Mouse (Mus musculus): Measurements from ENCODE around the gene Zmynd8.

Zmynd8 gene

DNA sequence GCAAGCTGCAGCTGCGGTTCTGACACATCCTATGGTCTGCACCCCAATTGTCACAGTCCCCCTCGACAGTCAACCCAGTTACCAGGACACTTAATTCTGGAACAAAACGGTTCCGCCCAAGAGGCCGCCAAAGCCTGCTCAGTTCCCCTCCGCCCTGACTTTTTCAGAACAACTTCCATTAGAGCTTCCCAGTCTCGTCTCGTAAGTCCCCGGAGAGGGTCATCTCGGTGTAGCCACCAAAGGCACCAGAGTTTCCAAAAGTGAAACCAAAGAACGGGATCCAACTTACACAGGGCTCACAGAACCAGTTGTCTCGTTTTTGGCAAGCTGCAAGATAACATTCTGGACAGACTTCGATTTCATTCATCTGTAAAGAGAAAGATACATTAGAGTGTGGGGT, 64.2 kb downstream of the Zmynd8 start:
- in situ Hi-C loops (cut with MboI, MseI) = no loop called here

DNA sequence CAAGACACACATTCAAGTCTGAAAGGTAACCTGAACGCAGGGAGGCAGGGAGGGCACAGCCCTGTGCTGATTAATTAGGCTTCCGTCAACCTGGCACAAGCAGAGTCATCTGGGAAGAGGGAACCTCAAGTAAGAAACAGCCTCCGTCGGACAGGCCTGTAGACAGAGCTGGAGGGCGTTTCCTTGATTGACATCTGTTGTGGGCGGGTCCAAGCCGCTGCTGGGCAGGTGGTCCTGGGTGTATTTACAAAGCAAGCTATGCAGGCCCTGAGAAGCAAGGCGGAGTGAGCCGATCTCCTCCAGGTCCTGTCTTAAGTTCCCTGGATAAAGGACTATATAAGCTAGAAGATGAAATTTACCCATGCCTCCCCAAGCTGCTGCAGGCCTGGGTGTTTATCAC, 65.3 kb downstream of the Zmynd8 start:
- in situ Hi-C loops (cut with MboI, MseI) = no loop called here

DNA sequence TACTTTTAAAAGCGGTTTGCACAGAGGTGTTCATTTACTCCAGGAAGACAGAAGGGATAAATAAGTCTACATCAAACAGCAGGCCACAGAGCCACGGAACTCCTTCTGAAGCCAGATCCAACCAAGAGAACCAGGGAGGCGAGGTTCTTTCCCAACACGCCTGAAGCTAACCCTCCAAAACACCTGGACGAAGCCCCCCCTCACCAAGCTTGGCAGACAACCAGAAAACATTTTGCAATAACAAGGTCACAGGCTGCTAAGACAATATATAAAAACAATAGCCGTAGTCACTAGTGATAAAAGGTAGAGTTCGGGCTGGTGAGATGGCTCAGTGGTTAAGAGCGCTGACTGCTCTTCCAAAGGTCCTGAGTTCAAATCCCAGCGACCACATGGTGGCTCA, 66.1 kb downstream of the Zmynd8 start:
- in situ Hi-C loops (cut with MboI, MseI) = no loop called here

DNA sequence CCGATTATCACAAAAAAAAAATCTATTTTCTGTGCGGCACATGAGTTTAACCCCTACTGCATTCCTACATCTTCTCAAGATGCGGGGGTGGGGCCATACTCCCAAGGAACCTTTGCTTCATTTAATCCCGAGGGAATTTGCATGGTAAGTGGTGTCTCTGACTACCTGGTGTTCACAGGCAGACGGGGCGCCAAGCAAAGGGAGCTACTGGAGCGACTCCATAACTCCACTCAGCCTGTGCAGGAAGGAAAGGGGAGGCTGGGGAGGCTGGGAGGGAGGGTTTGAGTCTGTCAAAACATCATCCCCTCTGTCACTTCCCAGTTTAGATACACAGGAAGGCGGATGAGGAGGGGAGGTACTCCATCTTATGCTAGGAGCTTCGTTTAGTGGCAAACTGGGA, 66.5 kb downstream of the Zmynd8 start:
- in situ Hi-C loops (cut with MboI, MseI) = no loop called here

GRCm38 (mm10) chr2:165831637-165832289, 67.1 kb downstream of the Zmynd8 start:
- in situ Hi-C loops (cut with MboI, MseI) = no loop called here

DNA sequence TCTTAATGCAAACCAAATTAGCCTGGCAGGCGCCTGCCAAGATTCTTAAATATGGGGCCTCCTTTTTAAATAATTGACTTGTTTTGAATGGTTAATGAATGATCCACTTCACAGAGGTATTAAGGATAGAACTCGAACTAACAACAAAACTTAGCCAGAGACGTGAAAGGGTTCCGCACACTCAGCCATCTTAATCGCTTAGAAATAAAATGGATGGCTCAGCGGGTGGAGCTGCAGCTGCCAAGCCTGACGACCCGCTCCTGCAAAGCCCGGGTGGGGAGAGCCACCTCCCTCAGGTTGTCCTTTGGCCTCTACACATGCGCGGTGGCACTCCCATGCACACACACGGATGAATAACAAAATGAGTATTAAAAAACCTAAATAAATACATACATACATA, 70.0 kb downstream of the Zmynd8 start:
- in situ Hi-C loops (cut with MboI, MseI) = loop anchor here (10.0 kb wide), 1 partner anchor 446 kb away; no protein-coding TSS in a partner anchor

DNA sequence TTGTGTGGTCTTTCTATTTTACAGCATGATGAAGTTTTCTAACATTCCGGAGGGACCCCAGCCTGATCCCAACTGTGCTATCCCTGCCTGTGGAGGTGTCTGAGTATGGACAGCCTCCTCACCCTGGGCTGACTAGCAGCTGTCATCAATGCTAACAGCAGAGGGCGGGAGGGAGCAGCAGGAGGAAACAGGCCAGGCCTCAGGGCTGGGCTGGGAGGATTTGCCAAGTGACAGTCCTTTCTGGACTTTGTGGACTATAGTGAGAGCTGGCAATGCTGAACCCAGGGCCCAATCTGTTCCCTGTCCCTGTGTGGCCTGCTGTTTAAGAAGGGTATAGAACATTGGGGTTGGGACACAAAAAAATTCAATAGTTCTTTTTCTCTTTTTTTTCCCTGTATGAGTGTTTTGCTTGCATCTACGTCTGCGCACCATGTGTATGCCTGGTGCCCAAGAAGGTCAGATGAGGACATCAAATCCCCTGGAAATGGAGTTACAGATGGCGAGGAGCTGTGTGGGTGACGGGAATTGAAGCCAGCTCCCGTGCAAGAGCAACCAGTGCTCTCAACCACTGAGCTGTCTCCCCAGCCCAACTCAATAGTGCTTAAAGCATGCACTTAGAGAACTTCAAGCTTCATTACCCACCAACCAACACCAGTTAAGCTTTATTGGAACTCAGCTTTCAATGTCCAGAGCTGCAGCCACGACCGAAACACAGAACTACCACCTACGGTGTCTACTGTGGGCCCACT, 72.7 kb downstream of the Zmynd8 start:
- in situ Hi-C loops (cut with MboI, MseI) = loop anchor here (10.0 kb wide), 1 partner anchor 449 kb away; no protein-coding TSS in a partner anchor

DNA sequence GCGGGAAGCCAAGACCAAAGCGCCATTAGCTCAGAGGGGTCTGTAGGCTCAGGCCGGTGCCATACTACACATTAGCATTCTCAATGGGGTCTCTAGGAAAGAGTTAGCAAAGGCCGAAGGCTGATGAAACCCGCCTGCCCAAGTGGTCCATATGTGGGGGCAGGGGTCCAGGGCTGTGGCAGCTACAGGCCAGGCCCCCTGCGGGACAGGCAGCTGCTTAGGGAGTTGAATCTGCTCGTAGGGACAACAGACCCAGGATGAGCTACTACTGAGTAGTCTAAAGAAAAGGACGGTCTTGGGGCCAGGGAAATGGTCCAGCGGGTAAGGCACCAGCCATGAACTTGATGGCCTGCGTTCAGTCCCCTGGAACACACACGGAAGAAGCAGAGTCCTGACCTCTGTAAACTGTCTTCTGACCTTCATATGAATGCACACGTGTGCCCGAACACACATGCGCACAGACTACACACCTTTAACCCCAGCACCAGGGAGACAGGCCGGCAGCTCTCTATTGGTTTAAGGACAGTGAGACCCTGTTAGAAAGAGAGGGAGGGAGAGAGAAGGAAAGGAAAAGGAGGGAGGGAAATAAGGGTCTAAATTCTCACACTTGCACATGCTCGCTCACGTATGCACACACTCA, 73.4 kb downstream of the Zmynd8 start:
- in situ Hi-C loops (cut with MboI, MseI) = loop anchor here (10.0 kb wide), 1 partner anchor 449 kb away; no protein-coding TSS in a partner anchor

GRCm38 (mm10) chr2:165824826-165825225, 74.0 kb downstream of the Zmynd8 start:
- in situ Hi-C loops (cut with MboI, MseI) = loop anchor here (5.0 to 10.0 kb wide), 2 partner anchors 87 to 450 kb away; no protein-coding TSS in a partner anchor

DNA sequence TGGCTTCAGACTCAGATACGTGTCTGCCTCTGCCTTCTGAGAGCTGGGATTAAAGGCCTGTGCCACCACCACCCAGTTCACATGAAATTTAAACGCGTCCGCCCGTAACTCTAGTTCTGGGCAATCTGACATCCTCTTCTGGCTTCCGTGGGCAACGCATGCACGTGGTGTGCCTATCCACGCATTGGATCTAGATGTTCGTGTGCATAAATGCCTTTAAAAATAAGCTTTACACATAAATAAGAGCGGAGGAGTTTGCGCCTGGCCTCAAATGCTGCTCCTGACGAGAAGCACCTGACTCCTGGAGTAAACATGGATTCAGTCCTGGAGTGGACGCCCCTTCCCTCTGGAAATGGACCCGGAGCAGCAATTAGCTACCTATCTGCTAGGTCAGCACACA, 76.3 kb downstream of the Zmynd8 start:
- in situ Hi-C loops (cut with MboI, MseI) = loop anchor here (5.0 to 10.0 kb wide), 2 partner anchors 90 to 452 kb away; no protein-coding TSS in a partner anchor

DNA sequence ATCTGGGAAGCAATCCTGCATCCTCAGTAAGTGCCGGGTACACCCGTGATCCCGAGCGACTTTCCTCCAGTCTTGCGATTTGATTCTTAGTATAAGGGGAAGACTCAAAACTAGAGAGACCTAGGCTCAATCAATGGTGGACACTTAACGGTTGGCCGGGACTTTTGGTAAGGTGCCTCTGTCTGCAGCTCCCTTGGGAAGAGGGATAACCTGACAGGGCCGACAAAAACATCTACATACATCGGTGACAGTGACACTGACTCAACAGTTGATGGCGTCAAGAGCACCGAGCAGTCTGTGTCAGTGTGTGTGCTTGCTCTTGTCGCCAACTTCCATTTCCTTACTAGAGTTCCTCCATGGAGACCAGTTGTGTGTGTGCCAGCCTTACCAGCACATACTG, 77.1 kb downstream of the Zmynd8 start:
- in situ Hi-C loops (cut with MboI, MseI) = loop anchor here (5.0 to 10.0 kb wide), 2 partner anchors 91 to 453 kb away; no protein-coding TSS in a partner anchor

- in situ Hi-C loops (cut with MboI, MseI) = loop anchor here (5.0 to 10.0 kb wide), 2 partner anchors 92 to 454 kb away; no protein-coding TSS in a partner anchor
These were observed 78.2 kb downstream of the Zmynd8 start for GRCm38 (mm10) chr2:165820504-165821095.

- in situ Hi-C loops (cut with MboI, MseI) = loop anchor here (5.0 to 10.0 kb wide), 2 partner anchors 92 to 455 kb away; no protein-coding TSS in a partner anchor
These were observed 78.7 kb downstream of the Zmynd8 start for GRCm38 (mm10) chr2:165820073-165820472.

- in situ Hi-C loops (cut with MboI, MseI) = no loop called here
These were observed 79.5 kb downstream of the Zmynd8 start for GRCm38 (mm10) chr2:165818985-165819948.

GRCm38 (mm10) chr2:165818570-165818969, 80.2 kb downstream of the Zmynd8 start:
- in situ Hi-C loops (cut with MboI, MseI) = no loop called here

GRCm38 (mm10) chr2:165817437-165817836, 81.4 kb downstream of the Zmynd8 start:
- in situ Hi-C loops (cut with MboI, MseI) = no loop called here

- in situ Hi-C loops (cut with MboI, MseI) = no loop called here
These were observed 83.5 kb downstream of the Zmynd8 start for GRCm38 (mm10) chr2:165815103-165815880.

- in situ Hi-C loops (cut with MboI, MseI) = no loop called here
These were observed 85.9 kb downstream of the Zmynd8 start for GRCm38 (mm10) chr2:165812889-165813288.

DNA sequence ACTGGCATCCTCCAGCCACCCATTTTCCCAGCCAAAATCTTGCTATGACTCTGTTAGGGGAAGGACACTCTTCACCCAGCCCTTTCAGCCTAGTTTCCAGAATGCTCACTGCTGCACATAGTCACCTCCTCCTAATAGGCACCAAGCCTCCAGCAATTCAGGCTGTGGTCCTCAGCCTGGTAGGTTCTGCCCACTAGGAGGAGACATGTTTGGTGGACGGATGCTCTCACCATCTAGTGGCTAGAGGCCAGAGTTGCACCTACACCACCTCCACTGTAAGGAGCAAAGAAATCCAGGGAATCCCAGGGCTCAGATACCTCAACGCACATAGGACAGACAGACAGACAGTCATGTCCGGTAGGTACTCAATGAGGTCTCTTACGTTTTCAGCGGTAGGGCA, 87.3 kb downstream of the Zmynd8 start:
- in situ Hi-C loops (cut with MboI, MseI) = no loop called here
